Mouse (Mus musculus) hindbrain, embryonic 16.5 days (tissue): ENCODE data around the gene Tecpr2. TPM values are rescaled to one million over a fixed set of nuclear protein-coding genes. Genes with fewer than 3 reads are reported as not detected.
A peak's percentile ranks its signal among the peaks of the same experiment; 100 is the strongest.

ENCODE experiments used
- ATAC-seq: fragments of 200-750 bp; cut with Nextera tagmentation; 2 replicates; pipeline ENCODE4 v1.8.0; 2017; ENCODE audit warnings: moderate TSS enrichment, moderate library complexity
- H3K27ac ChIP-seq: fragments of 300-500 bp; sonication (generic); 2 replicates; pipeline ENCODE4 v1.5.1; 2014; ENCODE audit warnings: low read depth, mild to moderate bottlenecking, control low read depth, low read length, moderate library complexity
- H3K27me3 ChIP-seq: fragments of 300-500 bp; sonication (generic); replicated peaks from 2 replicates; pipeline ENCODE4 v1.6.1; 2014; ENCODE audit warnings: low read length; ENCODE audit not compliant: control insufficient read depth, insufficient read depth
- H3K36me3 ChIP-seq: fragments of 300-500 bp; sonication (generic); 2 replicates; pipeline ENCODE4 v1.6.1; 2014; ENCODE audit warnings: mild to moderate bottlenecking, low read length, moderate library complexity, mixed read lengths; ENCODE audit not compliant: control insufficient read depth, insufficient read depth
- H3K4me1 ChIP-seq: fragments of 300-500 bp; sonication (generic); 2 replicates; pipeline ENCODE4 v1.6.1; 2014; ENCODE audit warnings: low read depth, low read length; ENCODE audit not compliant: control insufficient read depth, insufficient read depth
- H3K4me2 ChIP-seq: fragments of 300-500 bp; sonication (generic); 2 replicates; pipeline ENCODE4 v1.6.1; 2014; ENCODE audit warnings: mild to moderate bottlenecking, low read length, control low read depth, moderate library complexity
- H3K4me3 ChIP-seq: fragments of 300-500 bp; sonication (generic); 2 replicates; pipeline ENCODE4 v1.5.1; 2014; ENCODE audit warnings: mild to moderate bottlenecking, low read length, control low read depth, moderate library complexity
- H3K9ac ChIP-seq: fragments of 300-500 bp; sonication (generic); 2 replicates; pipeline ENCODE4 v1.6.1; 2014; ENCODE audit warnings: low read depth, mild to moderate bottlenecking, control low read depth, low read length, moderate library complexity
- H3K9me3 ChIP-seq: fragments of 300-500 bp; sonication (generic); 2 replicates; pipeline ENCODE4 v1.6.1; 2014; ENCODE audit warnings: mild to moderate bottlenecking, low read length, moderate library complexity; ENCODE audit not compliant: control insufficient read depth
- WGBS: fragments of 180-500 bp; shearing (Covaris S2); extraction: QIAGEN DNeasy Blood & Tissue Kit; methylation state at CpG from one replicate; pipeline ENCODE4 v1.1.7; 2014; 5-methylcytosine and 5-hydroxymethylcytosine counted together
- polyA plus RNA-seq: library from polyadenylated mRNA; unstranded; fragments of >200 nt; fragmentation: Nextera tagmentation; extraction: Ambion mirVana; gene quantifications from 2 replicates; pipeline ENCODE4 v1.2.1, GENCODE M21; 2015

Tecpr2 gene
- polyA plus RNA-seq, 1 experiment from 2014 or later = 5.3 TPM

DNA sequence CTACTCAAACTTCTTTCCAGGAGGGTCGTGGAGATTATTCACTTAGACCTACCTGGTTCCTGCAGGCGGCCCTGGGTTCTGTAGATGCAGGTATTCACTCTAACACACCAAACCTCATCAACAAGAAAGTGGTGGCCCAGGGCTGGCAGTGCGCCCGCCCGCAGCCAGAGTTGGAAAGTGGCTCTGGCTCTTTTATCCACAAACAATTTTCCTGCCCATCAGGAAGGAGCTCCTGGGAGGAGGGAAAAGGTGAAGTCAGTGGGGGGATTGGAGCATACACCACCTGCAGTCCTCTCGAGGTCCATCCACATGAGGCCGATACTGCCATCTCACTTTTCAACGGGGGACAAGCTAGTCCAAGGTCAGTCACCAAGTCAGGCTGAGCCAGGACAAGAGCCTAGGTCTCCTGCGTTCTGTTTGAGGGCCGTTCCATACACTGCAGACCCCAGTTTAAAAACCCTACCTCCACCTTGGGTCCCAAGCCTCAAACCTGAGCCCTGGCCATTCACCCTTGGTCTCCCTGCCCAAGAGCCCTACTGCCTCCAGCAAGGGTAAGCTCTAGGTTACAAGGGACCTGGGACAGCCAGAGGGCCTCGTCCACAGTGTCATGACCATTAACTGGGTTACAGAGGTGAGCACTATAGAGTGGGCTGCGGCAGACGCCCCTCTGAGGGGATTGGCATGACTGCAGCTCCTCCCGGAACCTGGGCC lies 89.0 kb downstream of the Tecpr2 start:
- Histone ChIP-seq H3K4me1 (peaks cover 11% of the 10 kb centered on the region), H3K27ac (no peak overlapping the region), H3K4me3 (peak overlapping the region; percentile 89), H3K4me2 (peak overlapping the region; percentile 91), H3K27me3 (no peaks in the 10 kb centered on the region), H3K9me3 (no peaks in the 10 kb centered on the region), H3K36me3 (0 out of 2 replicates have a peak, but pooled peaks cover 11% of the 10 kb centered on the region), H3K9ac (peak overlapping the region; percentile 86)
- WGBS = 40% methylated on average over 14 of the region's 14 CpGs
- ATAC-seq = no peak; the same call in 1 of the 2 replicates

DNA sequence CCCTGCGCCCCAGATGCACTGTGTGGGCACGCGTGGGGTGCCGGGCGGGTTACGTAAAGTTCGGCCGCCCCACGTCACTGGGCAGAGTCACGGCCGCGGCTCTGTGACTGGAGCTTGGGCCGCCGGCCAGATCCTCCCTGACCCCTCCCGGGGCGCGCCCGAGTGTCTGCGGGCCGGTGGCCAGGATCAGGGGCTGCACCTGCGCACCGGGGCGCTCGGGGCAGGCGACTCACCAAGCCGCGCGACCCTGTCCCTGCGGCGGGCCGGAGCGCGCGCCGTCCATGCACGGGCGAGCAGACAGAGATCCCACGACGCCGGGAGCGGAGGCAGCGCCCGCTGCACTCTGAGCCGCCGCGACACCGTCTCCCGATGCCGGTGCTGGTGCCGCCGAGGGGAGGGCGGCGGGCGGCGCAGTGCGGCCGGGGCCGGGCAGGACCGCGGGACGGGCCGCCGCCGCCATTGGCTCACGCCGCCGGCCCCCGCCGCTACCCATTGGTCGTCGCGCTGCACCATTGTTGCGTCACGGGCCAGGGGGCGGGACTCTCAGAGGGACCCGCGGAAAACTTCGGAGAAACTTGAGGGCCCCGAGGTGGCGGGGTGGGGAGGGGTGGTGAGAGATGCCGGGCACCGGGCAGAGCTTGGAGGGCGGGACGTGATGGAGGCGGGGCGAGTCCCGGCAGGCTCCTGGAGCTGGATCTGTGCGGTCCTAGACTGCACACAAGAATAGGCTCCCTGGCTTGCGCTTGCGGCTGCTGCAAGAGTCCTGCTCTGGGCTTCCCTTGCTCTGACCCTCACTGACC lies 89.7 kb downstream of the Tecpr2 start, which contains the start of gene Ankrd9:
TSS of gene Ankrd9 (minus strand) at position 434 of the 800 bp plus-strand sequence.
- Histone ChIP-seq H3K9me3 (no peaks in the 10 kb centered on the region), H3K27ac (peak within 1 kb of the TSS; percentile 42; the same call in 1 of the 2 replicates), H3K27me3 (no peaks in the 10 kb centered on the region), H3K4me2 (peak within 1 kb of the TSS; percentile 91), H3K4me1 (peaks cover 11% of the 10 kb centered on the region), H3K36me3 (0 out of 2 replicates have a peak, but pooled peaks cover 7% of the 10 kb centered on the region), H3K4me3 (peak within 1 kb of the TSS; percentile 89), H3K9ac (peak within 1 kb of the TSS; percentile 86)
- WGBS = under 1% methylated on average over 67 of the region's 90 CpGs
- ATAC-seq = peak; percentile 98

DNA sequence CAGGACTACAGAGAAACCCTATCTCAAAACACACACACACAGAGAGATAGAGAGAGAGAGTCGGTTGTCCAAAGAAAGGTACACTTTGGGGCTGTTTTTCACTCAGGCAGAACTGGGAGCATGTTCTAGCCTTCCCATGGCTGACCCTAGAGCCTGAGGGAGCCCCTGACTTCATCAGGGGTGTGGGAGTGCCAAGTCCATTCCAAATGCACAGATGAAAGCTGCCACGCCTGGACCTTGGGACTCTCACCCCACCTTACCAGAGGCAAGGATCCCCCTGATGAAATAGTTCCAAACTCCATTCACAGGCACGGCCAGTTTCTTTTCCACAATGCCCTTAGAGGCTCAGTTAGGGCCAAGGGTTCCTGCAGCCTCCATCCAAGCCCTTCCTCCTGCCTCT lies 90.7 kb downstream of the Tecpr2 start:
- ATAC-seq = no peak
- no peak overlapping the region for H3K9ac ChIP-seq
- WGBS = 76% methylated on average over 3 of the region's 3 CpGs
- H3K4me2 ChIP-seq = no peak overlapping the region
- no peak overlapping the region for H3K4me3 ChIP-seq
- H3K36me3 ChIP-seq = 0 out of 2 replicates have a peak, but pooled peaks cover 4% of the 10 kb centered on the region
- no peaks in the 10 kb centered on the region for H3K27me3 ChIP-seq
- H3K27ac ChIP-seq = no peak overlapping the region
- no peaks in the 10 kb centered on the region for H3K9me3 ChIP-seq
- H3K4me1 ChIP-seq = peaks cover 11% of the 10 kb centered on the region

DNA sequence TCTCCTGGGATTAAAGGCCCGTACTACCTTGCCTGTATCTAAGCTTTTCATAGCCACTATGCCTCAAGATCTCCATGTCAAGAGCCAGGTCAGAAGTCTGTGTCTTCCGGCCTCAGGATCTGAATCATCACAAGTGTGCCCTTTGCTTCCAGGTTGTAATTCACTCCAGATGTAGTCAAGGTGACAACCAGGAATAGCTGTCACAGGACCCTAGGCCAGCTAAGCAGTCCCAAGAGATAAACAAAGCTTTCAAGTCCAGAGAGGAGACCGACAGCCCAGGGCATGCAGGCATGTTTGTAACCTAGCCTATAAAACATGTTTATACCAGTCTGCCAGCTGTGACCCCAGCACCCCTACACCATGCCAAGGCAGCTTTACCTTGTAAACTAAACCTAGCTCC lies 92.7 kb downstream of the Tecpr2 start:
- no peak overlapping the region for H3K27ac ChIP-seq
- 87% methylated on average over 3 of the region's 3 CpGs for WGBS
- H3K27me3 ChIP-seq = no peaks in the 10 kb centered on the region
- no peak overlapping the region for H3K4me3 ChIP-seq
- peaks cover 11% of the 10 kb centered on the region for H3K4me1 ChIP-seq
- H3K9ac ChIP-seq = no peak overlapping the region
- H3K9me3 ChIP-seq = no peaks in the 10 kb centered on the region
- no peak overlapping the region for H3K4me2 ChIP-seq
- ATAC-seq = no peak
- H3K36me3 ChIP-seq = no peaks in the 10 kb centered on the region

DNA sequence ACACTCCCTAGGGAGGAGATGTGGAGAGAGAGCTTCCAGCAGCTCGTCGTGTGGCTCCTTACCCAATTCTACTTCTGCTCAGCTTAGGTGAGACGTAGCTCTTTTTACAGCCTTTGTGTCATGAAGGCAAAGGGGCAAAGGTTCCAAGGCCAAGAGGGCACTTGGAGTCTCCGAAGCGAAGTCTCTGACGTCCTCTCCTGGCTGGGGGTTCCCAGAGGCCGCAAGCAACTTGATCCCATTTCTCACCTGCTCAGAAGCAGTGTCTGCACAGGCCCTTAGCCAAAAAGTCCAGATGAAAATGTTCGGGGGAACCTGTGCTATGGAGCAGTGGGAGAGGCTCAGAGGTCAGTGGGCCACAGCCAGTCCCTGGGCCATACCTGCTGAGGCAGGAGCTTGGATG lies 94.0 kb downstream of the Tecpr2 start:
- Histone ChIP-seq H3K9ac (no peak overlapping the region), H3K36me3 (no peaks in the 10 kb centered on the region), H3K4me2 (no peak overlapping the region), H3K27ac (no peak overlapping the region), H3K4me3 (no peak overlapping the region), H3K27me3 (no peaks in the 10 kb centered on the region), H3K4me1 (peaks cover 6% of the 10 kb centered on the region), H3K9me3 (no peaks in the 10 kb centered on the region)
- WGBS = 86% methylated on average over 8 of the region's 8 CpGs
- no peak for ATAC-seq

DNA sequence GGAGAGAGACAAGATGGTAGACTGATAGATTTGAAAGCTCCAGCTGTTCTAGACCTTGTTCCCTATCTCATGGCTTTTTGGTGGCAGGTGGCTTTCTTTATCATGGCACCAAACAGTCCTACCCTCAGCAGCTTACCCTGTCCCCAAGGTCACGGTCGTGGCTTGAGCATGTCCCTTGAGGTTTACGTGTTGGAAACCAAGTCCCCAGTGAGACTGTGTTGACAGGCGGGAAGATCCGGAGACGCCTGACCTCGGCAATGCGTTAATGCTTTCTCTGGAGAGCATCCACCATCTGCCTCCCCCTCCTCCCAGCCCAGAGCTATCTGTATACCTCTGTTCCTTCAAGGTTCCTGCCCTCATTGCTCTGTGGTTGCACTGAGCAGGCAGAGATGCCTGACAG lies 94.7 kb downstream of the Tecpr2 start:
- no peak for ATAC-seq
- Histone ChIP-seq H3K4me2 (no peak overlapping the region), H3K27ac (no peak overlapping the region), H3K4me1 (peaks cover 3% of the 10 kb centered on the region), H3K36me3 (no peaks in the 10 kb centered on the region), H3K9ac (no peak overlapping the region), H3K9me3 (no peaks in the 10 kb centered on the region), H3K27me3 (no peaks in the 10 kb centered on the region), H3K4me3 (no peak overlapping the region)
- WGBS = 71% methylated on average over 8 of the region's 8 CpGs

DNA sequence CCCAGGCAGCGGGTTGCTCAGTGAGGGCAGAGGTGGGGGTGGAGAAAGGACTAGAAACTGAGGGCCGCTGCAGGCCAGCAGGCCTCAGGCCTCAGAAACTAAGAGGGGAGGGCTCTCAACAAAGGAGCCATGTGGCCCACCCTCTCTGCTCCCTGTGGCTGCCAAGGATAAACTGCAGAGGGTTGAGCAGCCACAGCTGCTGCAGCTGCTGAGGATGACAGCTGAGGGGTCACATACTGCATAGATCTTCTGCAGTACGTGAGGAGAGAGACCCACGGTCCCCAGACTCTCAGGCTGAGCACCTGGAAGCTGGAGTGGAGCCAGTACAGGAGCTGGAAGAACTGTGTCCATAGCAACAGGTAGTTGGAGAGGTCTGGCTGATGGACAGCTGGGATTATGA lies 95.5 kb downstream of the Tecpr2 start:
- no peaks in the 10 kb centered on the region for H3K27me3 ChIP-seq
- no peak overlapping the region for H3K4me2 ChIP-seq
- ATAC-seq = no peak
- H3K4me1 ChIP-seq = no peaks in the 10 kb centered on the region
- no peak overlapping the region for H3K4me3 ChIP-seq
- no peak overlapping the region for H3K9ac ChIP-seq
- 67% methylated on average over 4 of the region's 4 CpGs for WGBS
- no peaks in the 10 kb centered on the region for H3K9me3 ChIP-seq
- H3K27ac ChIP-seq = no peak overlapping the region
- no peaks in the 10 kb centered on the region for H3K36me3 ChIP-seq

DNA sequence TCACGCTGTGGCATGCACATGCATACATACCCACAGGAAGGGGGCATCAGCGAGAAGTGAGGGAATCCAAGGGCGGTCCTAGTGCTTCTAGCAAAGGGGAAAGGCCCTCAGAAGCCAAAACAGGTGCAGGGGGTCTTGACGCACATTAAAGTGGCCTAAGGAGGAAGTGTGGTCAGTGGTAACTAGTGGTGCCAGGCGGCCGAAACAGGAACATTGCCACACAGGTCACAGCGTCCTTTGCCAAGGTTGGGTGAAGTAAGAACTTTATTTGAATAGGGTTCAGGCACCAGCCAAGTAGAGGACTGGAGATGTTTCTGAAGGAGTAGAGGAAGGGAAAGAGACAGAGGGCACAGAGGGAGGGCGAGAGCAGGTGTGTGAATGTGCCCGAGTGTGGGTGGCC lies 96.1 kb downstream of the Tecpr2 start:
- 83% methylated on average over 9 of the region's 9 CpGs for WGBS
- no peak overlapping the region for H3K9ac ChIP-seq
- H3K4me2 ChIP-seq = no peak overlapping the region
- H3K36me3 ChIP-seq = no peaks in the 10 kb centered on the region
- H3K4me3 ChIP-seq = no peak overlapping the region
- no peaks in the 10 kb centered on the region for H3K4me1 ChIP-seq
- H3K27me3 ChIP-seq = no peaks in the 10 kb centered on the region
- H3K9me3 ChIP-seq = no peaks in the 10 kb centered on the region
- no peak overlapping the region for H3K27ac ChIP-seq
- no peak for ATAC-seq
